Mouse (Mus musculus): ENCODE results near the gene Mybl2. TPM values are rescaled to one million over a fixed set of nuclear protein-coding genes. Genes with fewer than 3 reads are reported as not detected.

Gene Mybl2
- polyA plus RNA-seq, 1 experiment from 2014 or later, result 26.3 TPM

- Histone ChIP-seq H3K9me3 (no peaks in the 10 kb centered on the region), H3K27me3 (no peaks in the 10 kb centered on the region), H3K36me3 (peaks cover 64% of the 10 kb centered on the region), H3K4me2 (replicated peaks) (no peak overlapping the region), H3K27ac (no peak overlapping the region), H3K4me3 (no peak overlapping the region), H3K4me1 (no peaks in the 10 kb centered on the region), H3K9ac (no peak overlapping the region)
- no peak for ATAC-seq (ENCODE audit: low FRiP score, low read depth)
- WGBS, result 74% methylated on average over 7 of the region's 7 CpGs
Measured at GRCm38 (mm10) chr2:163074006-163074405, 19.5 kb downstream of the Mybl2 start.

GRCm38 (mm10) chr2:163074808-163075207 lies 20.3 kb downstream of the Mybl2 start:
- WGBS, result 90% methylated on average over 12 of the region's 12 CpGs
- H3K27ac ChIP-seq, result no peak overlapping the region
- H3K9me3 ChIP-seq, result no peaks in the 10 kb centered on the region
- H3K4me3 ChIP-seq, result no peak overlapping the region
- peaks cover 71% of the 10 kb centered on the region for H3K36me3 ChIP-seq
- H3K9ac ChIP-seq, result no peak overlapping the region
- no peaks in the 10 kb centered on the region for H3K27me3 ChIP-seq
- H3K4me1 ChIP-seq, result no peaks in the 10 kb centered on the region
- no peak for ATAC-seq (ENCODE audit: low FRiP score, low read depth)
- H3K4me2 ChIP-seq (replicated peaks), result no peak overlapping the region

GRCm38 (mm10) chr2:163075234-163075633 lies 20.7 kb downstream of the Mybl2 start:
- Histone ChIP-seq H3K27ac (no peak overlapping the region), H3K9me3 (no peaks in the 10 kb centered on the region), H3K36me3 (peaks cover 70% of the 10 kb centered on the region), H3K9ac (no peak overlapping the region), H3K4me3 (no peak overlapping the region), H3K27me3 (no peaks in the 10 kb centered on the region), H3K4me2 (replicated peaks) (no peak overlapping the region), H3K4me1 (no peaks in the 10 kb centered on the region)
- ATAC-seq (ENCODE audit: low FRiP score, low read depth), result no peak
- WGBS, result 90% methylated on average over 3 of the region's 3 CpGs

- no peak overlapping the region for H3K27ac ChIP-seq
- H3K4me3 ChIP-seq, result no peak overlapping the region
- H3K9ac ChIP-seq, result no peak overlapping the region
- no peaks in the 10 kb centered on the region for H3K4me1 ChIP-seq
- no peak for ATAC-seq (ENCODE audit: low FRiP score, low read depth)
- no peak overlapping the region for H3K4me2 ChIP-seq (replicated peaks)
- no peaks in the 10 kb centered on the region for H3K27me3 ChIP-seq
- WGBS, result 93% methylated on average over 4 of the region's 4 CpGs
- H3K9me3 ChIP-seq, result no peaks in the 10 kb centered on the region
- peaks cover 57% of the 10 kb centered on the region for H3K36me3 ChIP-seq
Measured at GRCm38 (mm10) chr2:163079041-163079440, 24.6 kb downstream of the Mybl2 start.

GRCm38 (mm10) chr2:163082591-163082990 lies 28.1 kb downstream of the Mybl2 start:
- Histone ChIP-seq H3K4me3 (no peak overlapping the region), H3K27me3 (no peaks in the 10 kb centered on the region), H3K36me3 (peaks cover 30% of the 10 kb centered on the region), H3K9ac (no peak overlapping the region), H3K4me2 (replicated peaks) (no peak overlapping the region), H3K9me3 (no peaks in the 10 kb centered on the region), H3K4me1 (no peaks in the 10 kb centered on the region), H3K27ac (no peak overlapping the region)
- WGBS, result 53% methylated on average over 5 of the region's 5 CpGs
- ATAC-seq (ENCODE audit: low FRiP score, low read depth), result no peak

- Histone ChIP-seq H3K27ac (no peak overlapping the region), H3K4me1 (no peaks in the 10 kb centered on the region), H3K36me3 (peaks cover 16% of the 10 kb centered on the region), H3K4me2 (replicated peaks) (no peak overlapping the region), H3K9me3 (no peaks in the 10 kb centered on the region), H3K4me3 (no peak overlapping the region), H3K27me3 (no peaks in the 10 kb centered on the region), H3K9ac (no peak overlapping the region)
- WGBS, result 90% methylated on average over 3 of the region's 3 CpGs
- ATAC-seq (ENCODE audit: low FRiP score, low read depth), result no peak
Measured at GRCm38 (mm10) chr2:163084519-163084918, 30.0 kb downstream of the Mybl2 start.

- Histone ChIP-seq H3K27ac (no peak overlapping the region), H3K4me3 (no peak overlapping the region), H3K9ac (no peak overlapping the region), H3K36me3 (peaks cover 12% of the 10 kb centered on the region), H3K4me2 (replicated peaks) (no peak overlapping the region), H3K27me3 (no peaks in the 10 kb centered on the region), H3K9me3 (no peaks in the 10 kb centered on the region), H3K4me1 (no peaks in the 10 kb centered on the region)
- no peak for ATAC-seq (ENCODE audit: low FRiP score, low read depth)
- WGBS, result 89% methylated on average over 6 of the region's 6 CpGs
Measured at GRCm38 (mm10) chr2:163085047-163085446, 30.6 kb downstream of the Mybl2 start.

- H3K36me3 ChIP-seq, result peaks cover 6% of the 10 kb centered on the region; the same call in 1 of the 2 replicates
- no peaks in the 10 kb centered on the region for H3K9me3 ChIP-seq
- no peak for ATAC-seq (ENCODE audit: low FRiP score, low read depth)
- no peak overlapping the region for H3K27ac ChIP-seq
- H3K27me3 ChIP-seq, result no peaks in the 10 kb centered on the region
- H3K4me3 ChIP-seq, result no peak overlapping the region
- H3K4me1 ChIP-seq, result no peaks in the 10 kb centered on the region
- no peak overlapping the region for H3K9ac ChIP-seq
- 60% methylated on average over 8 of the region's 8 CpGs for WGBS
- H3K4me2 ChIP-seq (replicated peaks), result no peak overlapping the region
Measured at GRCm38 (mm10) chr2:163086561-163086960, 32.1 kb downstream of the Mybl2 start.

GRCm38 (mm10) chr2:163087728-163088127 lies 33.2 kb downstream of the Mybl2 start, which contains the start of gene Gtsf1l:
TSS of gene Gtsf1l (minus strand) at chr2:163087855.
- Histone ChIP-seq H3K27me3 (no peaks in the 10 kb centered on the region), H3K4me3 (no peak within 1 kb of the TSS), H3K27ac (no peak within 1 kb of the TSS), H3K4me1 (no peaks in the 10 kb centered on the region), H3K9me3 (no peaks in the 10 kb centered on the region), H3K9ac (no peak within 1 kb of the TSS), H3K36me3 (peaks cover 6% of the 10 kb centered on the region; the same call in 1 of the 2 replicates), H3K4me2 (replicated peaks) (no peak within 1 kb of the TSS)
- 84% methylated on average over 9 of the region's 9 CpGs for WGBS
- ATAC-seq (ENCODE audit: low FRiP score, low read depth), result no peak

GRCm38 (mm10) chr2:163089475-163090123 lies 35.1 kb downstream of the Mybl2 start:
- Histone ChIP-seq H3K36me3 (no peaks in the 10 kb centered on the region; the same call in 1 of the 2 replicates), H3K9ac (no peak overlapping the region), H3K4me2 (replicated peaks) (no peak overlapping the region), H3K27me3 (no peaks in the 10 kb centered on the region), H3K4me1 (no peaks in the 10 kb centered on the region), H3K4me3 (no peak overlapping the region), H3K9me3 (no peaks in the 10 kb centered on the region), H3K27ac (no peak overlapping the region)
- 70% methylated on average over 5 of the region's 5 CpGs for WGBS
- no peak for ATAC-seq (ENCODE audit: low FRiP score, low read depth)

- Histone ChIP-seq H3K9me3 (no peaks in the 10 kb centered on the region), H3K4me3 (no peak overlapping the region), H3K9ac (no peak overlapping the region), H3K4me1 (no peaks in the 10 kb centered on the region), H3K27me3 (no peaks in the 10 kb centered on the region; the same call in 1 of the 2 replicates), H3K27ac (no peak overlapping the region), H3K36me3 (no peaks in the 10 kb centered on the region), H3K4me2 (replicated peaks) (no peak overlapping the region)
- no peak for ATAC-seq (ENCODE audit: low FRiP score, low read depth)
- WGBS, result 91% methylated on average over 10 of the region's 10 CpGs
Measured at GRCm38 (mm10) chr2:163094909-163095308, 40.4 kb downstream of the Mybl2 start.

- no peak for ATAC-seq (ENCODE audit: low FRiP score, low read depth)
Measured at GRCm38 (mm10) chr2:163095784-163096183, 41.3 kb downstream of the Mybl2 start.

GRCm38 (mm10) chr2:163099919-163100318 lies 45.4 kb downstream of the Mybl2 start:
- no peak overlapping the region for H3K9ac ChIP-seq
- peaks cover 4% of the 10 kb centered on the region; the same call in 1 of the 2 replicates for H3K27me3 ChIP-seq
- H3K9me3 ChIP-seq, result no peaks in the 10 kb centered on the region
- no peak overlapping the region for H3K27ac ChIP-seq
- peaks cover 17% of the 10 kb centered on the region for H3K4me1 ChIP-seq
- no peak for ATAC-seq (ENCODE audit: low FRiP score, low read depth)
- 47% methylated on average over 8 of the region's 8 CpGs for WGBS
- no peak overlapping the region for H3K4me3 ChIP-seq
- no peaks in the 10 kb centered on the region for H3K36me3 ChIP-seq
- H3K4me2 ChIP-seq (replicated peaks), result no peak overlapping the region

More at GRCm38 (mm10) chr2:163095784-163096183, 41.3 kb downstream of the Mybl2 start:
- no peak overlapping the region for H3K4me3 ChIP-seq
- peaks cover 4% of the 10 kb centered on the region; the same call in 1 of the 2 replicates for H3K27me3 ChIP-seq
- WGBS, result 52% methylated on average over 3 of the region's 3 CpGs
- no peak overlapping the region for H3K4me2 ChIP-seq (replicated peaks)
- H3K27ac ChIP-seq, result no peak overlapping the region
- H3K36me3 ChIP-seq, result no peaks in the 10 kb centered on the region
- H3K9me3 ChIP-seq, result no peaks in the 10 kb centered on the region
- no peak overlapping the region for H3K9ac ChIP-seq
- no peaks in the 10 kb centered on the region for H3K4me1 ChIP-seq

All from limb, embryonic 13.5 days (tissue).